Mouse (Mus musculus): ENCODE measurements around the gene Rnf41.

DNA sequence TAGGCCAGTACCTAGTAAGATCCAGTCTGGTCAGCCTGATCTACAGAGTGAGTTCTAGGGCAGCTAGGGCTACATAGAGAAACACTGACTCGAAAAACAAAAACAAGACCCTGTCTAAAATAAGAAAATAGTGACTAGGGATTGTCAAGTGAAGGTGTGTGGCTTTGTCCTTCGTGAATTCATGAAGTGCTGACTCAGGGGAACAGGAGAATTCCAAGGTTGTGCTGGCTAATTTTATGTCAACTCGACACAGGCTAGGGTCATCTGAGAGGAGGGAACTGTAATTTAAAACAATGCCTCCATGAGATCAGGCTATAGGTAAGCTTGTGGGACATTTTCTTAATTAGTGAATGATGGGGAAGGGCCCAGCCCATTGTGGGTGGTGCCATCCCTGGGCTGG is 43.0 kb downstream of the Rnf41 start:
- TF ChIP-seq EP300 (IDR thresholded peaks at IDR 0.05; ENCODE audit: low read depth): no peak
- no peak for TF ChIP-seq CTCF (IDR thresholded peaks at IDR 0.05; ENCODE audit: low read depth)

All from heart, postnatal 0 days (tissue).